Mouse (Mus musculus): Measurements from ENCODE around the gene Shank3. TPM values are rescaled to one million over a fixed set of nuclear protein-coding genes. Genes with fewer than 3 reads are reported as not detected.

The Shank3 gene
- polyA plus RNA-seq, 1 experiment from 2014 or later = 3.5 TPM

GRCm38 (mm10) chr15:89488182-89488581 lies 11.2 kb upstream of the Shank3 start:
- ATAC-seq (ENCODE audit: low FRiP score) (no peak), DNase-seq (ENCODE audit: low spot score) (no peak)
- WGBS = 86% methylated on average over 12 of the region's 12 CpGs
- Histone ChIP-seq H3K9ac (ENCODE audit: low read depth, low read length) (no peak overlapping the region), H3K27ac (ENCODE audit: low read depth, low read length) (no peak overlapping the region), H3K4me2 (replicated peaks; ENCODE audit: low read depth, low read length) (no peak overlapping the region), H3K27me3 (ENCODE audit: control insufficient read depth, insufficient read depth, low read length) (no peaks in the 10 kb centered on the region), H3K4me1 (replicated peaks; ENCODE audit: control insufficient read depth, insufficient read depth, low read length) (no peaks in the 10 kb centered on the region), H3K4me3 (ENCODE audit: low read depth, low read length) (no peak overlapping the region), H3K36me3 (ENCODE audit: control insufficient read depth, insufficient read depth, low read length) (no peaks in the 10 kb centered on the region), H3K9me3 (ENCODE audit: control insufficient read depth, low read length) (no peaks in the 10 kb centered on the region)

- no peak overlapping the region for H3K27ac ChIP-seq (ENCODE audit: low read depth, low read length)
- ATAC-seq (ENCODE audit: low FRiP score) = no peak
- no peak overlapping the region for H3K9ac ChIP-seq (ENCODE audit: low read depth, low read length)
- H3K4me2 ChIP-seq (replicated peaks; ENCODE audit: low read depth, low read length) = no peak overlapping the region
- H3K27me3 ChIP-seq (ENCODE audit: control insufficient read depth, insufficient read depth, low read length) = no peaks in the 10 kb centered on the region
- DNase-seq (ENCODE audit: low spot score) = no peak
- H3K36me3 ChIP-seq (ENCODE audit: control insufficient read depth, insufficient read depth, low read length) = no peaks in the 10 kb centered on the region
- H3K4me1 ChIP-seq (replicated peaks; ENCODE audit: control insufficient read depth, insufficient read depth, low read length) = no peaks in the 10 kb centered on the region
- 57% methylated on average over 14 of the region's 14 CpGs for WGBS
- no peak overlapping the region for H3K4me3 ChIP-seq (ENCODE audit: low read depth, low read length)
- no peaks in the 10 kb centered on the region for H3K9me3 ChIP-seq (ENCODE audit: control insufficient read depth, low read length)
Measured at GRCm38 (mm10) chr15:89488611-89489117, 10.8 kb upstream of the Shank3 start.

GRCm38 (mm10) chr15:89494970-89495369 lies 4.5 kb upstream of the Shank3 start:
- Histone ChIP-seq H3K4me1 (replicated peaks; ENCODE audit: control insufficient read depth, insufficient read depth, low read length) (peaks cover 4% of the 10 kb centered on the region; the same call in 1 of the 2 replicates), H3K9me3 (ENCODE audit: control insufficient read depth, low read length) (no peaks in the 10 kb centered on the region), H3K27me3 (ENCODE audit: control insufficient read depth, insufficient read depth, low read length) (peaks cover 11% of the 10 kb centered on the region; the same call in 1 of the 2 replicates), H3K9ac (ENCODE audit: low read depth, low read length) (no peak overlapping the region), H3K4me2 (replicated peaks; ENCODE audit: low read depth, low read length) (no peak overlapping the region), H3K4me3 (ENCODE audit: low read depth, low read length) (no peak overlapping the region), H3K36me3 (ENCODE audit: control insufficient read depth, insufficient read depth, low read length) (no peaks in the 10 kb centered on the region), H3K27ac (ENCODE audit: low read depth, low read length) (no peak overlapping the region)
- ATAC-seq (ENCODE audit: low FRiP score) (no peak), DNase-seq (ENCODE audit: low spot score) (no peak)
- 84% methylated on average over 4 of the region's 4 CpGs for WGBS

- H3K36me3 ChIP-seq (ENCODE audit: control insufficient read depth, insufficient read depth, low read length) = no peaks in the 10 kb centered on the region
- peaks cover 4% of the 10 kb centered on the region; the same call in 1 of the 2 replicates for H3K4me1 ChIP-seq (replicated peaks; ENCODE audit: control insufficient read depth, insufficient read depth, low read length)
- H3K27ac ChIP-seq (ENCODE audit: low read depth, low read length) = peak overlapping the region; percentile 47; the same call in 1 of the 2 replicates
- H3K4me2 ChIP-seq (replicated peaks; ENCODE audit: low read depth, low read length) = no peak overlapping the region
- peaks cover 11% of the 10 kb centered on the region; the same call in 1 of the 2 replicates for H3K27me3 ChIP-seq (ENCODE audit: control insufficient read depth, insufficient read depth, low read length)
- WGBS = 31% methylated on average over 4 of the region's 4 CpGs
- no peak overlapping the region; the same call in 1 of the 2 replicates for H3K9ac ChIP-seq (ENCODE audit: low read depth, low read length)
- ATAC-seq (ENCODE audit: low FRiP score) (no peak), DNase-seq (ENCODE audit: low spot score) (peak; percentile 31)
- no peak overlapping the region for H3K4me3 ChIP-seq (ENCODE audit: low read depth, low read length)
- no peaks in the 10 kb centered on the region for H3K9me3 ChIP-seq (ENCODE audit: control insufficient read depth, low read length)
Measured at GRCm38 (mm10) chr15:89496131-89496530, 3.3 kb upstream of the Shank3 start.

GRCm38 (mm10) chr15:89496841-89497240 lies 2.6 kb upstream of the Shank3 start:
- Histone ChIP-seq H3K4me1 (replicated peaks; ENCODE audit: control insufficient read depth, insufficient read depth, low read length) (peaks cover 4% of the 10 kb centered on the region; the same call in 1 of the 2 replicates), H3K9ac (ENCODE audit: low read depth, low read length) (no peak overlapping the region), H3K36me3 (ENCODE audit: control insufficient read depth, insufficient read depth, low read length) (no peaks in the 10 kb centered on the region), H3K4me2 (replicated peaks; ENCODE audit: low read depth, low read length) (no peak overlapping the region), H3K9me3 (ENCODE audit: control insufficient read depth, low read length) (no peaks in the 10 kb centered on the region), H3K27ac (ENCODE audit: low read depth, low read length) (no peak overlapping the region), H3K27me3 (ENCODE audit: control insufficient read depth, insufficient read depth, low read length) (peaks cover 11% of the 10 kb centered on the region; the same call in 1 of the 2 replicates), H3K4me3 (ENCODE audit: low read depth, low read length) (no peak overlapping the region)
- DNase-seq (ENCODE audit: low spot score) (no peak), ATAC-seq (ENCODE audit: low FRiP score) (no peak)
- 37% methylated on average over 2 of the region's 2 CpGs for WGBS

GRCm38 (mm10) chr15:89497391-89498048 lies 1.9 kb upstream of the Shank3 start:
- H3K4me3 ChIP-seq (ENCODE audit: low read depth, low read length) = no peak overlapping the region
- no peaks in the 10 kb centered on the region for H3K36me3 ChIP-seq (ENCODE audit: control insufficient read depth, insufficient read depth, low read length)
- no peak overlapping the region for H3K27ac ChIP-seq (ENCODE audit: low read depth, low read length)
- peaks cover 4% of the 10 kb centered on the region; the same call in 1 of the 2 replicates for H3K4me1 ChIP-seq (replicated peaks; ENCODE audit: control insufficient read depth, insufficient read depth, low read length)
- WGBS = 29% methylated on average over 4 of the region's 4 CpGs
- H3K9me3 ChIP-seq (ENCODE audit: control insufficient read depth, low read length) = no peaks in the 10 kb centered on the region
- ATAC-seq (ENCODE audit: low FRiP score) = no peak
- peak; percentile 18 for DNase-seq (ENCODE audit: low spot score)
- no peak overlapping the region for H3K9ac ChIP-seq (ENCODE audit: low read depth, low read length)
- H3K4me2 ChIP-seq (replicated peaks; ENCODE audit: low read depth, low read length) = no peak overlapping the region
- H3K27me3 ChIP-seq (ENCODE audit: control insufficient read depth, insufficient read depth, low read length) = peaks cover 11% of the 10 kb centered on the region; the same call in 1 of the 2 replicates

DNA sequence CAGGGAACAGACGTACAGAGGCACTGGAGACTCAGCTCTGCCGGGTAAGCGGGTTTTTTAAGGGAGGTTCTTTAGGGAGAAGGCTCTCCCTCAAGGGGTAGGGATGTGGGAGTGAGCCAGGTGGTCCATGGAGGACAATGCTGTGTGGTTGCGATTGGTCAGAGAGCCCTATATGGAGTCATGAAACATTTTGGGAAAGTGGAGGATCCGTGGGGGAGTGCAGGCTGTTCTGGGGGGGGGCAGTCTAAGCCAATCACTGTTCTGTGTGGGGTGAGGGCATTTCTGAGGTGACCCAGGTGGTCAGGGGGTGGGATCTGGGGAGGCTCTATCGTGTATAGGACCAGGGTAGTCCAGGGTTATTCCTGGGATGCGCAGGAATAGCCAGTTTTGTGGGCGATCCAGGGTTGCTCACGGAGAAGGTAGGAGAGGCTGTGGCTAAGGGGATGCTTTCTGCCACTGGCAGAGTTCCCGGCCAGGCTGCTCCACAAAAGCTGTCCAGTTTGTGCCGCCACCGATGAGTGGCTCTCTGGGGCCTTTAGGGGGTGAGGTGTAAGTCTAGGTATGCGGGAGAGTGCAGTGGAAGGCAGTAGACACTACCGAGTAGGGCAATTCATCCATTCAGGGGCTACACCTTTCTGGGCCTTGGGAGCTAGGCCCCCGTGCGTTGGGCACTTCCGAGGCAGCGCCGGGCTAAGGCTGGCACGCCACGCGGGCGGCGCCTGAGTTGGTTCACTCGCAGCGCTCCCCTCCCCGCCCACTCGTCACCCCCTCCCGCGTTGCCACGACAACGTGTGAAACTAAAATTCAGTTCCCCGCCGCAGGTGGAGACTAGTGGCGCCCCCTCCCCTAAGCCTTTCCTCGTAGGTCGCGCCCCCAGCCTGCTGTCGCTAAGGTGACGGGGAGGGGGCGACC lies 1.1 kb upstream of the Shank3 start:
- Histone ChIP-seq H3K36me3 (ENCODE audit: control insufficient read depth, insufficient read depth, low read length) (no peaks in the 10 kb centered on the region), H3K9me3 (ENCODE audit: control insufficient read depth, low read length) (no peaks in the 10 kb centered on the region), H3K4me1 (replicated peaks; ENCODE audit: control insufficient read depth, insufficient read depth, low read length) (peaks cover 4% of the 10 kb centered on the region; the same call in 1 of the 2 replicates), H3K9ac (ENCODE audit: low read depth, low read length) (peak overlapping the region; percentile 79), H3K27ac (ENCODE audit: low read depth, low read length) (peak overlapping the region; percentile 24; the same call in 1 of the 2 replicates), H3K4me3 (ENCODE audit: low read depth, low read length) (peak overlapping the region; percentile 82), H3K27me3 (ENCODE audit: control insufficient read depth, insufficient read depth, low read length) (peaks cover 11% of the 10 kb centered on the region; the same call in 1 of the 2 replicates), H3K4me2 (replicated peaks; ENCODE audit: low read depth, low read length) (peak overlapping the region; percentile 86)
- ATAC-seq (ENCODE audit: low FRiP score) = 0 out of 2 replicates have a peak, but pooled peaks have one; percentile 2
- no peak for DNase-seq (ENCODE audit: low spot score)
- 3% methylated on average over 37 of the region's 41 CpGs for WGBS

- H3K9me3 ChIP-seq (ENCODE audit: control insufficient read depth, low read length) = no peaks in the 10 kb centered on the region
- peaks cover 4% of the 10 kb centered on the region; the same call in 1 of the 2 replicates for H3K4me1 ChIP-seq (replicated peaks; ENCODE audit: control insufficient read depth, insufficient read depth, low read length)
- DNase-seq (ENCODE audit: low spot score) (peak; percentile 91), ATAC-seq (ENCODE audit: low FRiP score) (peak; percentile 80)
- peaks cover 11% of the 10 kb centered on the region; the same call in 1 of the 2 replicates for H3K27me3 ChIP-seq (ENCODE audit: control insufficient read depth, insufficient read depth, low read length)
- peak overlapping the region; percentile 82 for H3K4me3 ChIP-seq (ENCODE audit: low read depth, low read length)
- H3K36me3 ChIP-seq (ENCODE audit: control insufficient read depth, insufficient read depth, low read length) = no peaks in the 10 kb centered on the region
- H3K9ac ChIP-seq (ENCODE audit: low read depth, low read length) = peak overlapping the region; percentile 79
- peak overlapping the region; percentile 86 for H3K4me2 ChIP-seq (replicated peaks; ENCODE audit: low read depth, low read length)
- WGBS = 4% methylated on average over 31 of the region's 60 CpGs
- peak overlapping the region; percentile 74 for H3K27ac ChIP-seq (ENCODE audit: low read depth, low read length)
Measured at GRCm38 (mm10) chr15:89499784-89500220, 379 bp downstream of the Shank3 start.

Data from hindbrain, embryonic 11.5 days (tissue).